Mouse (Mus musculus) embryonic facial prominence, embryonic 13.5 days (tissue): Measurements from ENCODE around the gene Xpo6. TPM values are rescaled to one million over a fixed set of nuclear protein-coding genes. Genes with fewer than 3 reads are reported as not detected.

Experiments
- ATAC-seq: fragments of 200-750 bp; cut with Nextera tagmentation; 2 replicates; pipeline ENCODE4 v1.8.0; 2017; ENCODE audit warnings: low read depth; ENCODE audit not compliant: insufficient number of reproducible peaks, insufficient read depth, low FRiP score, low TSS enrichment
- H3K27ac ChIP-seq: fragments of 300-500 bp; sonication (generic); 2 replicates; pipeline ENCODE4 v1.5.1; 2015; ENCODE audit warnings: moderate library complexity, mild to moderate bottlenecking, inconsistent platforms
- H3K27me3 ChIP-seq: fragments of 300-500 bp; sonication (generic); 2 replicates; pipeline ENCODE4 v1.6.1; 2015; ENCODE audit warnings: mild to moderate bottlenecking, inconsistent platforms
- H3K36me3 ChIP-seq: fragments of 300-500 bp; sonication (generic); 2 replicates; pipeline ENCODE4 v1.6.1; 2015; ENCODE audit warnings: mild to moderate bottlenecking, inconsistent platforms
- H3K4me1 ChIP-seq: fragments of 300-500 bp; sonication (generic); 2 replicates; pipeline ENCODE4 v1.6.1; 2015; ENCODE audit warnings: inconsistent platforms
- H3K4me2 ChIP-seq: fragments of 300-500 bp; sonication (generic); 2 replicates; pipeline ENCODE4 v1.6.1; 2015; ENCODE audit warnings: moderate library complexity, mild to moderate bottlenecking, inconsistent platforms
- H3K4me3 ChIP-seq: fragments of 300-500 bp; sonication (generic); 2 replicates; pipeline ENCODE4 v1.5.1; 2015; ENCODE audit warnings: mild to moderate bottlenecking, inconsistent platforms
- H3K9ac ChIP-seq: fragments of 300-500 bp; sonication (generic); 2 replicates; pipeline ENCODE4 v1.6.1; 2015; ENCODE audit warnings: mild to moderate bottlenecking, inconsistent platforms
- H3K9me3 ChIP-seq: fragments of 300-500 bp; sonication (generic); 2 replicates; pipeline ENCODE4 v1.6.1; 2016; ENCODE audit warnings: inconsistent platforms
- WGBS: fragments of 180-500 bp; shearing (Covaris S2); methylation state at CpG from one replicate; pipeline ENCODE4 v1.1.7; 2015; ENCODE audit warnings: mixed read lengths; 5-methylcytosine and 5-hydroxymethylcytosine counted together
- polyA plus RNA-seq: library from polyadenylated mRNA; unstranded; fragments of >200 nt; fragmentation: Nextera tagmentation; extraction: Ambion mirVana; gene quantifications from 2 replicates; pipeline ENCODE4 v1.2.1, GENCODE M21; 2015

Gene Xpo6
- polyA plus RNA-seq, 1 experiment from 2014 or later, result 60.5 TPM

GRCm38 (mm10) chr7:126158238-126158637, 42.1 kb downstream of the Xpo6 start:
- H3K36me3 ChIP-seq, result peaks cover 52% of the 10 kb centered on the region
- ATAC-seq, result no peak
- 92% methylated on average over 3 of the region's 3 CpGs for WGBS

GRCm38 (mm10) chr7:126155746-126156145, 44.6 kb downstream of the Xpo6 start:
- Histone ChIP-seq H3K9ac (no peak overlapping the region), H3K27me3 (no peaks in the 10 kb centered on the region), H3K4me1 (no peaks in the 10 kb centered on the region), H3K27ac (no peak overlapping the region), H3K36me3 (peaks cover 72% of the 10 kb centered on the region), H3K4me2 (no peak overlapping the region), H3K9me3 (no peaks in the 10 kb centered on the region), H3K4me3 (no peak overlapping the region)
- no peak for ATAC-seq
- 91% methylated on average over 1 of the region's 1 CpGs for WGBS

More at GRCm38 (mm10) chr7:126158238-126158637, 42.1 kb downstream of the Xpo6 start:
- no peak overlapping the region for H3K4me2 ChIP-seq
- no peaks in the 10 kb centered on the region for H3K27me3 ChIP-seq
- H3K9ac ChIP-seq, result no peak overlapping the region
- no peaks in the 10 kb centered on the region for H3K9me3 ChIP-seq
- no peak overlapping the region for H3K27ac ChIP-seq
- no peaks in the 10 kb centered on the region for H3K4me1 ChIP-seq
- H3K4me3 ChIP-seq, result no peak overlapping the region

GRCm38 (mm10) chr7:126154731-126155130, 45.6 kb downstream of the Xpo6 start:
- Histone ChIP-seq H3K27me3 (no peaks in the 10 kb centered on the region), H3K9ac (no peak overlapping the region), H3K4me3 (no peak overlapping the region), H3K4me1 (no peaks in the 10 kb centered on the region), H3K4me2 (no peak overlapping the region), H3K27ac (no peak overlapping the region), H3K36me3 (peaks cover 74% of the 10 kb centered on the region), H3K9me3 (no peaks in the 10 kb centered on the region)
- no peak for ATAC-seq
- WGBS, result 86% methylated on average over 5 of the region's 5 CpGs

DNA sequence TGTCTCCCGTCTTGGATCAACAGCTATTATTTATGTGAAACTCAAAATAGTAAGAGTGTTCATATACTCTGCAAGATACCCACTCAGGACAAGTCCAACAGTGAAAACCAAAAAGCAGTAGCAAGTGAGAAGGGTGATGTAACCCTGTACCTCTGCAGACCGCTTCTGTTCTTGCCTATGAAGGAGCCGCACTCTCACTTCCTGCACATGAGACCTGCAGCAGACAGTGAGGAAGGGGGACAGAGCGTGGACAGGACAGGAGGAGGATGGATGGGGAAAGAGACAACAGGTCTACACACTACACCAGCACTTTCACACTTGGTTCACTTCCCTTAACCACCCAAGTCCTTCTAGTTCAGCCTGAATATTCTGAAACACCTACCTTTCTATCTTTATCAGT, 48.0 kb downstream of the Xpo6 start:
- H3K4me3 ChIP-seq, result no peak overlapping the region
- H3K4me1 ChIP-seq, result no peaks in the 10 kb centered on the region
- H3K36me3 ChIP-seq, result peaks cover 79% of the 10 kb centered on the region
- H3K27ac ChIP-seq, result no peak overlapping the region
- H3K27me3 ChIP-seq, result no peaks in the 10 kb centered on the region
- ATAC-seq, result no peak
- H3K4me2 ChIP-seq, result no peak overlapping the region
- WGBS, result 95% methylated on average over 4 of the region's 4 CpGs
- H3K9me3 ChIP-seq, result no peaks in the 10 kb centered on the region
- H3K9ac ChIP-seq, result no peak overlapping the region

GRCm38 (mm10) chr7:126146156-126146555, 54.1 kb downstream of the Xpo6 start:
- Histone ChIP-seq H3K9ac (no peak overlapping the region), H3K4me3 (no peak overlapping the region), H3K4me1 (no peaks in the 10 kb centered on the region), H3K36me3 (peaks cover 77% of the 10 kb centered on the region), H3K4me2 (no peak overlapping the region), H3K9me3 (no peaks in the 10 kb centered on the region), H3K27ac (no peak overlapping the region), H3K27me3 (no peaks in the 10 kb centered on the region)
- ATAC-seq, result no peak
- WGBS, result 75% methylated on average over 1 of the region's 1 CpGs

DNA sequence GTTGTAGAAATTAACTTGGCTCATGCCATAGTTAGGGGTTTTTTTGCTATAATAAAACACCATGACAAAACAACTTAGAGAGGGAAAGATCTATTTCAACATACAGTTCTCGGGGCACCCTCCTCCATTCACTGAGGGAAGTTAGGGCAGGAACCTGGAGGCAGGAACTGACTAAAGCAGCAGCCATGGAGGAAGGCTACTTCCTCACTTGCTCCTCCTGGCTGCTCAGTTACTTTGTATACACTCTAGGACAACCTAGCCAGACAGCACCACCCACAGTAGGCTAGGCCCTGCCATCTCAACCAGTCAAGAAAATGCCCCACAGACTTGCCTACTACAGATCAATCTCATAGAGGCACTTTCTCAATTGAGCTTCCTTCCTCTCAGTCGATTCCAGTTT, 55.9 kb downstream of the Xpo6 start:
- no peak overlapping the region for H3K27ac ChIP-seq
- no peaks in the 10 kb centered on the region for H3K4me1 ChIP-seq
- H3K4me2 ChIP-seq, result no peak overlapping the region
- H3K9ac ChIP-seq, result no peak overlapping the region
- peaks cover 76% of the 10 kb centered on the region for H3K36me3 ChIP-seq
- no peak for ATAC-seq
- no peak overlapping the region for H3K4me3 ChIP-seq
- WGBS, result 77% methylated on average over 2 of the region's 2 CpGs
- H3K9me3 ChIP-seq, result no peaks in the 10 kb centered on the region
- no peaks in the 10 kb centered on the region for H3K27me3 ChIP-seq

- Histone ChIP-seq H3K9ac (no peak overlapping the region), H3K4me3 (no peak overlapping the region), H3K27me3 (no peaks in the 10 kb centered on the region), H3K36me3 (peaks cover 68% of the 10 kb centered on the region), H3K9me3 (no peaks in the 10 kb centered on the region), H3K4me1 (no peaks in the 10 kb centered on the region), H3K27ac (no peak overlapping the region), H3K4me2 (no peak overlapping the region)
- no peak for ATAC-seq
- 90% methylated on average over 5 of the region's 5 CpGs for WGBS
Measured at GRCm38 (mm10) chr7:126137850-126138249, 62.5 kb downstream of the Xpo6 start.

GRCm38 (mm10) chr7:126135391-126135790, 64.9 kb downstream of the Xpo6 start:
- H3K27me3 ChIP-seq, result no peaks in the 10 kb centered on the region
- H3K9me3 ChIP-seq, result no peaks in the 10 kb centered on the region
- no peaks in the 10 kb centered on the region for H3K4me1 ChIP-seq
- no peak overlapping the region for H3K27ac ChIP-seq
- WGBS, result 79% methylated on average over 2 of the region's 2 CpGs
- no peak overlapping the region for H3K4me3 ChIP-seq
- ATAC-seq, result no peak
- peaks cover 58% of the 10 kb centered on the region for H3K36me3 ChIP-seq
- no peak overlapping the region for H3K9ac ChIP-seq
- H3K4me2 ChIP-seq, result no peak overlapping the region

DNA sequence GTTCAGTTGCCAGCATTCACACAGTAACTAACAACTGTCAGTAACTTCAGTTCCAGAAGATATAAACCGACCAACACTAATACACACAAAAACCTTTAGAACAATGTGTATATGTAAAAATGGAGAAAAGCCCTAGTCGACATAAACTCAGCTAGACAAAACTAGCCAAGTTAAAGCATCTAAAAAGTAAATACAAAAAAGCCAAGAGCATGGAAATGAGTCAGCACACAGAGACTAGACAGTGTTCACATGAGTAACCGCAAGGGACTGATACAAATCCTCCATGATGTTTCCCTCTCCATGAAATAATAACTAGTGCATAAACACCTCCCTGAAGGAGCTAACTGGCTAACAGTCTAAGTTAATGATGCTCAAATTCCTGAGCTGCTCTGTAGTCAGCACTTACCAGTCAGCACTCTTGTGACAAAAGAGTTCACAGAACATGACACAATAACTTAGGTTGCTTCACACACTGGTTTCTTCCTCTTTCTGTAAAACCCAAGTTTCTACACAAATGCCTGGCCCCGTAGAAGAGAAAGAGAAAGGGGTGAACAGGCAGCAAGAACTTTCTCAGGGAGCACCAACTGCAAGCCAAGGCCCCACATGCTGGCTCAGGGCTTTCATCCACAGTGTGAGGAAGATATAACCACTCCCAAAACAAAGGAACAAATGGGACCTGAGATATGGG, 65.5 kb downstream of the Xpo6 start:
- Histone ChIP-seq H3K4me1 (no peaks in the 10 kb centered on the region), H3K4me3 (no peak overlapping the region), H3K9me3 (no peaks in the 10 kb centered on the region), H3K27me3 (no peaks in the 10 kb centered on the region), H3K9ac (no peak overlapping the region), H3K27ac (no peak overlapping the region), H3K4me2 (no peak overlapping the region), H3K36me3 (peaks cover 57% of the 10 kb centered on the region)
- 91% methylated on average over 4 of the region's 4 CpGs for WGBS
- ATAC-seq, result no peak

GRCm38 (mm10) chr7:126127673-126128072, 72.6 kb downstream of the Xpo6 start:
- Histone ChIP-seq H3K4me3 (no peak overlapping the region), H3K36me3 (peaks cover 69% of the 10 kb centered on the region), H3K4me1 (no peaks in the 10 kb centered on the region), H3K4me2 (no peak overlapping the region), H3K27ac (no peak overlapping the region), H3K9me3 (no peaks in the 10 kb centered on the region), H3K9ac (no peak overlapping the region), H3K27me3 (no peaks in the 10 kb centered on the region)
- 92% methylated on average over 2 of the region's 2 CpGs for WGBS
- ATAC-seq, result no peak

DNA sequence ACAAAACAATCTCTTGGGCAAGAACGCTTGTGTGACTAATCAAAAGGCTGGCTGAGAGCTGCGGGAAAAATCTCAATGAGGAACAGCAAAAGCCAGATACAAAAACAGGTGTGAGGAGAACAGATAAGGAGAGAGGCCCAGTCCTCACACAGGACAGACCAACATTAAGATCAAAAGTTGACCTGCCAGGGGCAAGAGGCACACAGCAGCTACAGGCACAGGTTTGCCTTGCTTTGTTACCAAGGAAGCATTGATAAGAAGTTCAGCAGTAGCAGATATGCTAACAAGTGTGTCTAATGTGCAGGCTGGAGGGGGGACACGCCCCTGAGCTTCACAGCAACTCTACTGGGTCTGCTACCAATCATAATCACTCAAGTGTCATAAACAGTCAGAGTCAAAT, 73.8 kb downstream of the Xpo6 start:
- no peaks in the 10 kb centered on the region for H3K27me3 ChIP-seq
- H3K4me3 ChIP-seq, result no peak overlapping the region
- peaks cover 79% of the 10 kb centered on the region for H3K36me3 ChIP-seq
- H3K4me1 ChIP-seq, result no peaks in the 10 kb centered on the region
- no peak for ATAC-seq
- 77% methylated on average over 3 of the region's 3 CpGs for WGBS
- no peak overlapping the region for H3K27ac ChIP-seq
- no peak overlapping the region for H3K4me2 ChIP-seq
- H3K9me3 ChIP-seq, result no peaks in the 10 kb centered on the region
- H3K9ac ChIP-seq, result no peak overlapping the region

GRCm38 (mm10) chr7:126121533-126121932, 78.8 kb downstream of the Xpo6 start:
- H3K27ac ChIP-seq, result no peak overlapping the region
- no peak overlapping the region for H3K9ac ChIP-seq
- ATAC-seq, result no peak
- H3K36me3 ChIP-seq, result peaks cover 75% of the 10 kb centered on the region
- H3K27me3 ChIP-seq, result no peaks in the 10 kb centered on the region
- 87% methylated on average over 4 of the region's 4 CpGs for WGBS
- no peaks in the 10 kb centered on the region for H3K9me3 ChIP-seq
- H3K4me3 ChIP-seq, result no peak overlapping the region
- no peaks in the 10 kb centered on the region for H3K4me1 ChIP-seq
- H3K4me2 ChIP-seq, result no peak overlapping the region
